Mouse (Mus musculus): ENCODE measurements at regions not wholly inside any gene's neighbourhood (a gene's known extent, or its start where the extent isn't known, plus 50 kb on each side); places are given as distances from the start of the nearest gene placed in this dataset.

- no peak for TF ChIP-seq ZNF384 (IDR thresholded peaks at IDR 0.05; ENCODE audit: low read depth, low read length)
- no peak for TF ChIP-seq HCFC1 (IDR thresholded peaks at IDR 0.05; ENCODE audit: borderline replicate concordance, insufficient read depth, low read length)
- TF ChIP-seq CHD2 (IDR thresholded peaks at IDR 0.05; ENCODE audit: low read depth, low read length) = no peak
- TF ChIP-seq ZC3H11A (IDR thresholded peaks at IDR 0.05; ENCODE audit: borderline replicate concordance, low read depth, low read length) = no peak
- no peak overlapping the region for H3K27ac ChIP-seq (ENCODE audit: insufficient read depth, low read depth, low read length, poor library complexity, severe bottlenecking)
- DNase-seq (ENCODE audit: low read depth, low spot score) = no peak
- H3K9ac ChIP-seq (ENCODE audit: insufficient read depth, low read depth, low read length, poor library complexity, severe bottlenecking) = no peak overlapping the region
- no peaks in the 10 kb centered on the region for H3K4me1 ChIP-seq (ENCODE audit: control insufficient read depth in 2 of 2, insufficient read depth in 2 of 2, low read length in 2 of 2, poor library complexity in 1 of 2)
- no peak overlapping the region for H3K4me3 ChIP-seq (ENCODE audit: insufficient read depth in 1 of 2, low read depth in 1 of 2, low read length in 2 of 2, poor library complexity in 1 of 2, severe bottlenecking in 1 of 2)
- in situ Hi-C loops (cut with MboI; ENCODE audit: low sequenced_read_pairs in 2 of 2, unreplicated experiment in 2 of 2) = no loop called here
- no peaks in the 10 kb centered on the region for H3K36me3 ChIP-seq (ENCODE audit: control insufficient read depth, insufficient read depth, low read length, poor library complexity, severe bottlenecking)
- H3K9me3 ChIP-seq (ENCODE audit: control insufficient read depth, insufficient read depth, low read depth, low read length) = no peaks in the 10 kb centered on the region
These were observed 120.6 kb downstream of the Fam198b start for GRCm38 (mm10) chr3:80004966-80005365.

- H3K9ac ChIP-seq (ENCODE audit: insufficient read depth, low read depth, low read length, poor library complexity, severe bottlenecking) = no peak overlapping the region
- H3K4me1 ChIP-seq (ENCODE audit: control insufficient read depth in 2 of 2, insufficient read depth in 2 of 2, low read length in 2 of 2, poor library complexity in 1 of 2) = no peaks in the 10 kb centered on the region
- in situ Hi-C loops (cut with MboI; ENCODE audit: low sequenced_read_pairs in 2 of 2, unreplicated experiment in 2 of 2) = no loop called here
- no peak for TF ChIP-seq HCFC1 (IDR thresholded peaks at IDR 0.05; ENCODE audit: borderline replicate concordance, insufficient read depth, low read length)
- no peak for TF ChIP-seq MAFK (IDR thresholded peaks at IDR 0.05; ENCODE audit: insufficient read depth, low read depth, low read length)
- no peak for TF ChIP-seq ZC3H11A (IDR thresholded peaks at IDR 0.05; ENCODE audit: borderline replicate concordance, low read depth, low read length)
- TF ChIP-seq ZNF384 (IDR thresholded peaks at IDR 0.05; ENCODE audit: low read depth, low read length) = no peak
- no peak for TF ChIP-seq CHD2 (IDR thresholded peaks at IDR 0.05; ENCODE audit: low read depth, low read length)
- H3K36me3 ChIP-seq (ENCODE audit: control insufficient read depth, insufficient read depth, low read length, poor library complexity, severe bottlenecking) = no peaks in the 10 kb centered on the region
- DNase-seq (ENCODE audit: low read depth, low spot score) = no peak
- H3K4me3 ChIP-seq (ENCODE audit: insufficient read depth in 1 of 2, low read depth in 1 of 2, low read length in 2 of 2, poor library complexity in 1 of 2, severe bottlenecking in 1 of 2) = no peak overlapping the region
- no peaks in the 10 kb centered on the region for H3K9me3 ChIP-seq (ENCODE audit: control insufficient read depth, insufficient read depth, low read depth, low read length)
- H3K27ac ChIP-seq (ENCODE audit: insufficient read depth, low read depth, low read length, poor library complexity, severe bottlenecking) = no peak overlapping the region
These were observed 121.0 kb downstream of the Fam198b start for GRCm38 (mm10) chr3:80005371-80005770.

GRCm38 (mm10) chr3:80006263-80006662, 121.9 kb downstream of the Fam198b start:
- no peak overlapping the region for H3K27ac ChIP-seq (ENCODE audit: insufficient read depth, low read depth, low read length, poor library complexity, severe bottlenecking)
- no peaks in the 10 kb centered on the region for H3K9me3 ChIP-seq (ENCODE audit: control insufficient read depth, insufficient read depth, low read depth, low read length)
- in situ Hi-C loops (cut with MboI; ENCODE audit: low sequenced_read_pairs in 2 of 2, unreplicated experiment in 2 of 2) = no loop called here
- DNase-seq (ENCODE audit: low read depth, low spot score) = no peak
- TF ChIP-seq ZNF384 (IDR thresholded peaks at IDR 0.05; ENCODE audit: low read depth, low read length) (no peak), ZC3H11A (IDR thresholded peaks at IDR 0.05; ENCODE audit: borderline replicate concordance, low read depth, low read length) (no peak), CHD2 (IDR thresholded peaks at IDR 0.05; ENCODE audit: low read depth, low read length) (no peak), HCFC1 (IDR thresholded peaks at IDR 0.05; ENCODE audit: borderline replicate concordance, insufficient read depth, low read length) (no peak), MAFK (IDR thresholded peaks at IDR 0.05; ENCODE audit: insufficient read depth, low read depth, low read length) (no peak)
- no peaks in the 10 kb centered on the region for H3K36me3 ChIP-seq (ENCODE audit: control insufficient read depth, insufficient read depth, low read length, poor library complexity, severe bottlenecking)
- H3K4me1 ChIP-seq (ENCODE audit: control insufficient read depth in 2 of 2, insufficient read depth in 2 of 2, low read length in 2 of 2, poor library complexity in 1 of 2) = no peaks in the 10 kb centered on the region
- H3K4me3 ChIP-seq (ENCODE audit: insufficient read depth in 1 of 2, low read depth in 1 of 2, low read length in 2 of 2, poor library complexity in 1 of 2, severe bottlenecking in 1 of 2) = no peak overlapping the region
- H3K9ac ChIP-seq (ENCODE audit: insufficient read depth, low read depth, low read length, poor library complexity, severe bottlenecking) = no peak overlapping the region

- TF ChIP-seq ZC3H11A (IDR thresholded peaks at IDR 0.05; ENCODE audit: borderline replicate concordance, low read depth, low read length) (no peak), CHD2 (IDR thresholded peaks at IDR 0.05; ENCODE audit: low read depth, low read length) (no peak), MAFK (IDR thresholded peaks at IDR 0.05; ENCODE audit: insufficient read depth, low read depth, low read length) (no peak), HCFC1 (IDR thresholded peaks at IDR 0.05; ENCODE audit: borderline replicate concordance, insufficient read depth, low read length) (no peak), ZNF384 (IDR thresholded peaks at IDR 0.05; ENCODE audit: low read depth, low read length) (no peak)
- no peaks in the 10 kb centered on the region for H3K4me1 ChIP-seq (ENCODE audit: control insufficient read depth in 2 of 2, insufficient read depth in 2 of 2, low read length in 2 of 2, poor library complexity in 1 of 2)
- no peaks in the 10 kb centered on the region for H3K36me3 ChIP-seq (ENCODE audit: control insufficient read depth, insufficient read depth, low read length, poor library complexity, severe bottlenecking)
- in situ Hi-C loops (cut with MboI; ENCODE audit: low sequenced_read_pairs in 2 of 2, unreplicated experiment in 2 of 2) = no loop called here
- H3K4me3 ChIP-seq (ENCODE audit: insufficient read depth in 1 of 2, low read depth in 1 of 2, low read length in 2 of 2, poor library complexity in 1 of 2, severe bottlenecking in 1 of 2) = no peak overlapping the region
- H3K9ac ChIP-seq (ENCODE audit: insufficient read depth, low read depth, low read length, poor library complexity, severe bottlenecking) = no peak overlapping the region
- no peaks in the 10 kb centered on the region for H3K9me3 ChIP-seq (ENCODE audit: control insufficient read depth, insufficient read depth, low read depth, low read length)
- DNase-seq (ENCODE audit: low read depth, low spot score) = no peak
- H3K27ac ChIP-seq (ENCODE audit: insufficient read depth, low read depth, low read length, poor library complexity, severe bottlenecking) = no peak overlapping the region
These were observed 122.7 kb downstream of the Fam198b start for GRCm38 (mm10) chr3:80007006-80007405.

- Histone ChIP-seq H3K27ac (ENCODE audit: insufficient read depth, low read depth, low read length, poor library complexity, severe bottlenecking) (no peak overlapping the region), H3K4me3 (ENCODE audit: insufficient read depth in 1 of 2, low read depth in 1 of 2, low read length in 2 of 2, poor library complexity in 1 of 2, severe bottlenecking in 1 of 2) (no peak overlapping the region), H3K9me3 (ENCODE audit: control insufficient read depth, insufficient read depth, low read depth, low read length) (no peaks in the 10 kb centered on the region), H3K36me3 (ENCODE audit: control insufficient read depth, insufficient read depth, low read length, poor library complexity, severe bottlenecking) (no peaks in the 10 kb centered on the region), H3K4me1 (ENCODE audit: control insufficient read depth in 2 of 2, insufficient read depth in 2 of 2, low read length in 2 of 2, poor library complexity in 1 of 2) (no peaks in the 10 kb centered on the region), H3K9ac (ENCODE audit: insufficient read depth, low read depth, low read length, poor library complexity, severe bottlenecking) (no peak overlapping the region)
- TF ChIP-seq CHD2 (IDR thresholded peaks at IDR 0.05; ENCODE audit: low read depth, low read length) = no peak
- TF ChIP-seq ZNF384 (IDR thresholded peaks at IDR 0.05; ENCODE audit: low read depth, low read length) = no peak
- no peak for TF ChIP-seq HCFC1 (IDR thresholded peaks at IDR 0.05; ENCODE audit: borderline replicate concordance, insufficient read depth, low read length)
- TF ChIP-seq ZC3H11A (IDR thresholded peaks at IDR 0.05; ENCODE audit: borderline replicate concordance, low read depth, low read length) = no peak
- TF ChIP-seq MAFK (IDR thresholded peaks at IDR 0.05; ENCODE audit: insufficient read depth, low read depth, low read length) = no peak
- in situ Hi-C loops (cut with MboI; ENCODE audit: low sequenced_read_pairs in 2 of 2, unreplicated experiment in 2 of 2) = no loop called here
- no peak for DNase-seq (ENCODE audit: low read depth, low spot score)
These were observed 124.9 kb downstream of the Fam198b start for GRCm38 (mm10) chr3:80009275-80009674.
